Mouse (Mus musculus): ENCODE measurements at regions not wholly inside any gene's neighbourhood (a gene's known extent, or its start where the extent isn't known, plus 50 kb on each side); places are given as distances from the start of the nearest gene placed in this dataset.

- no peak for DNase-seq
These were observed 336.4 kb downstream of the Nuak1 start for GRCm38 (mm10) chr10:84103985-84104384.

GRCm38 (mm10) chr10:84104556-84104955 is 335.8 kb downstream of the Nuak1 start:
- no peak for DNase-seq

DNA sequence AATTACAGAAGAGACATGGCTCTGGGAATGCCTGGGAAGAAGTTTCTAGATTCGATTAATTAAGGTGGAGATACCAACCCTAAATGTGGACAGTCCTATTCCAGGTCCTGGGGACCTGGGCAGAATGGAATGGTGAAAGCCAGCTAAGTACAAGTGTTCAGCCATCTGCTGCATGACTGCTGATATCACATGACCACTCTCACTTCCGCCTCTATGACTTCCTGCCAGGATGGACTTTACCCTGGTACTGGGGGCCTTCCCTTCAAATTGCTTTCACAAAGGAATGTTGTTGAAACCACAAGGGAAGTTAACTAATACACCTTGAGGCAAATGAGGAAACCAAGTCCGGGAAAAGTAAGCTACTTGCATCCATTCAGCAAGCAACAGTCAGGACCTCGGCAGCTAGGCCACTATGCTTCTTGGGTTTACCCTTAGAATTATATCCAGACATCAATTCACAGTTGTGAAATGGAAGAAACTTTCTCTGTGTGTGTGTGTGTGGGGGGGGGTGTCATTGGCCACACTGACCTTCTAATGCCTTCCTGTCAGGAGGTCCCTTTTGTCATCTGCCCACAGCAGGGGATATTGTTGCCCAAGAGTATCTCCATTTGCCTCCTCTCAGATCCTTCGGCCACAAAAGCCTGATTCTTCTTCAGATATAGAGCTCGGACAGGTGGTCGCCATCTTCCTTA is 330.6 kb downstream of the Nuak1 start:
- no peak for DNase-seq

GRCm38 (mm10) chr10:84110372-84110985 is 329.9 kb downstream of the Nuak1 start:
- no peak for DNase-seq

- no peak for DNase-seq
These were observed 328.9 kb downstream of the Nuak1 start for GRCm38 (mm10) chr10:84111502-84111901.

DNA sequence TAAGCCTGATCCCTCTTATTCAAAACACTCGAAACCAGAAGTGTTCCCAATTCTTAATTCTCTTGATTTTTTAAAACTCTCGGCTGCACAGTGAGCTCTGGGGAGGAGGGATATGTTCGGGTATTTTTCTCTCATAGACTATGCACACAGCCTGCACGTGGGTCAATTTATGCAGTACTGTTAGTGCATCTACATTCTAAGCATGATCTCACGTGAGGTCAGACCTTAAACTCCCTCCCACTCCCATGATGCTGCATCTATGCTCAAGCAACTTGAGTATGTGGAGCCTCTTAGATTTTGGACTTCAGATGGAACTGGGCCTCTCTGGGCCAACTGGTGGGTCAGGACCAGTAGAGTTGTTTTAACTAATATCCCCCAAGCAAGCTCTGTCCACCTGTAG is 328.5 kb downstream of the Nuak1 start:
- no peak for DNase-seq

DNA sequence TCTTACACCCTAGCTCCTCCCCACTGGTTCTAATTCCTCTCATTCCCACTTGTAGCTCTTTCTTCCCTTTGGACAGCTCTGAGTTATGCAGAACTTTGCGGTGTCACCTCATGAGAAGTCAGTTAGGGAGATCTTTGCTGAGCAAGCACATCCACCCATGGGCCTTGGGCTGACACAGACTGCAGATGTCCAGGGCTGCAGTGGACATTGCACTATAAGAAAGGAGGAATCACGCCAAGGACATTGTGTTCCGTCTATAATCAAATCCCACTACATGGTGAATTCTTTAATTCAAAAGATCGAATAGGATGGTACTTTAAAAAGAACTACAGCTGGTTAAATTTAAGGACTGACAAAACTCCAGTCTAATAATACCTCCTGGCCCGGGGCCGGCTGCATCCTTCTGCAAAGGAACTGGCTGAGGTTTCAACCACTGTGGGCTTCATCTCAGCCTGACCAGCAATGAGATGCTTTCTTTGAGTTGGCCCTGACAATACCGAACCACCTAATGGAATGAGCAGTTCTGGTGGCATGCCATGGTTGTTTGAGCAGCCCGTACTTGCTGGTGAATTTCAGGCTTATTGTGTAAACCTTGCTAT is 320.3 kb downstream of the Nuak1 start:
- DNase-seq = no peak

- no peak for DNase-seq
These were observed 303.3 kb downstream of the Nuak1 start for GRCm38 (mm10) chr10:84137019-84137658.

- DNase-seq = no peak
These were observed 297.5 kb downstream of the Nuak1 start for GRCm38 (mm10) chr10:84142741-84143454.

GRCm38 (mm10) chr10:84143674-84144343 is 296.6 kb downstream of the Nuak1 start:
- DNase-seq = no peak

DNA sequence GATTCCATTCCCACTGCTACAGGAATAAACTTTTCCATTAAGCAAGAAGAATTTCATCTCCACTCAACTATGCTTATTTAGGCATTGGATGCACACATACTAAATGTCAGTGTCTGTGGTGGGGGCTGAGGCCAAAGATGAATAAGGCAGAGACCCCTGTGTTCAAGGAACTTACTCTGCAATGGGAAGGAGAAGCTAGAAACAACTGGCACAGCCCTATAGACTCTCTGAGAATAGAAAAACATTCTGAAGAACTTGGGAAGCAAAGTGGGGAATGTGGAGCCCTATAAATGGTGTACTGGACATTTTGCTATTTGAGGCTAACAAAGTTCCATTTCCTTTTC is 296.1 kb downstream of the Nuak1 start:
- DNase-seq = no peak

- no peak for DNase-seq
These were observed 293.0 kb downstream of the Nuak1 start for GRCm38 (mm10) chr10:84147305-84147984.

DNA sequence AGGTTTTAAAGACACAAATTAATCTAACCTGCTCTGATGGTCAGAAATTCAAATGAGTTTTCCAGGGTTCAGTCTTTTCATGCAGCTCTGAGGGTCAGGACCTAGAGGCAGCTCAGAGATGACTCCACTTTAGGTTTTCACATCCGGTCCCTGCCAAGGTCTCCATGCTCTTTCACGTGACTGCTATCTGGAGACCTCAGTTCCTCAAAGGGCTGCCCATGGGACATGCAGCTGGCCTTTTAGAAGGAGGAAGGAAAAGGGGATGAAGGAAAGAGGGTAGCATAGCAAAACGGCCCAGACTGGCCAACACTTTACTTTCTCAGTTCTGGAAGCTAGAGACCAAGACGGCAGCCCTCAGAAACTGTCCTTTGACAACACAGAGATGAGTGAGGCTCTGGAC is 276.6 kb downstream of the Nuak1 start:
- DNase-seq = no peak

DNA sequence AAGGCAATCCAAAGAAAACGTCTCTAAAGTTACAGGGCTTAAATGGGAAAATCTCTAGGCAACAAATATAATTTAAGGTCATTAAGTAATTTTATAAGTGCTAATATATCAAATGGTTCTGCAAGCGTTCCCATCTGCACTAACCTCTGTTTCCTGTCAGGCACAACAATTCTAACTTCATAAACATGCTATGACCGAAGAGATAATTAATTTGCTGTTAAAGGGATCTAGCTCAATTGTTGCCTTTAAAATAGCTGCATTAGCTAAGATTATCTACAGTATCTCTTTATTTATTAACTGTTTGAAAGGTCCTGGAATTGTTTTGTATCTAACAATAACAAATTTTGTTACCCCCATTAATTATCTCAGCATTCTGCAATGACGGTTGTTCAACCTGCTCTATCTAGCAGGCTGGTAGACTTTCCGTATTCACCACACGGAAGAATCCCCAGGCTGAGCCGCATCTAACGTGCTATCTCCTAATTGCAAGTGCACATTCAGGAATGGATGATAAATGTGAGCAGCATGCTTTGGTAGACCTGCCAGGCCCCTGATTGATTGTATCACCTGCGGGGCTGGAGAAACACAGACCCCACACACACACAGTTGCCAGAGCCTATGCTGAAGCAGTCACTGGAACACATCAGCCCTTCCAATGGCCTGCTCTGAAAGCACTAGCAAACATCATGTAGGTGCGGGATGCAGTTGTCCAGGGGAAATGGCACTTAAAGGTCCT is 274.4 kb downstream of the Nuak1 start:
- no peak for DNase-seq

- peak in 1 of 2 experiments; percentile 23 for DNase-seq
These were observed 273.9 kb downstream of the Nuak1 start for GRCm38 (mm10) chr10:84166568-84166905.

DNA sequence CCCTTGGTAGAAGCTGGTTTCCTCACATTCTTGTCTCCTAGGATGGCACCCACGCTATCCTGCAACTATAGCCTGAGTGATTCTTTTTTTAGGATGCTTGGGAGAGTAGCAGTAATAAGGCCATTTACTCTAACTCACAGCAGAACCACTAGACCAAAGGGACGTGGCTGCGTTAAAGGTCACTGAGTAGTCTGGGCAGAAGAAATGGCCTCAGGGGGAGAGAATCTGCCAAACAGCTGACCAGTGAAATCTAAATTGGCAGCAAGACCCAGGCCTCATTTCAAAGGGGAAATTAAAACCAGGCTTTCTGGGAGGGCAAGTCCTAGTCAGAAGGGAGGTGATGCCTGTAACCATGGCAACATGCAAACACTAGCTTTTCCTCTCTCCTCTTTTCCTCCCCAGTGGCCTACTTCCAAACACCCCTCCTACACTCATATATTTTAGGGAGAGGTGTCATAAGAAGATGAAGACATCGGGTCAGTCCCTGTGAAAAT is 267.5 kb downstream of the Nuak1 start:
- DNase-seq = no peak

DNA sequence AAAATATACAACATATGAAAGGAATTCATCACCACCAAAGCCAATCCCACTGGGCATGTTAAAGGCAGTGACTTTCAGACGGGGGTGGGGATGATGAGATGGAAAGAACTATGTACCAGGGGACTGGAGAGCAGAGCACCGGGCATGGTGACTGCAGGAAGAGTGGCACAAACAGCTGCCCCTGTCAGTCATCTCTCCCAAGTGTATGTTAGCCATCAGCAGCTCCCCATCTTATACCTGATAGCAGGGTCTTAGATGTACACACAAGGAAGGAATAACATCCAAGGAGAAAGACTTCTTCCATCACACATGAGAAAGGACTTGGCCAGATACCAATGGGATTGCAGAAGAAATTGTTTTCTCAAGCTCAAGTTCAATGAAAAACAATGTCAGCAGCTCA is 257.2 kb downstream of the Nuak1 start:
- DNase-seq = no peak

- DNase-seq = no peak
These were observed 253.9 kb downstream of the Nuak1 start for GRCm38 (mm10) chr10:84186466-84186865.

DNA sequence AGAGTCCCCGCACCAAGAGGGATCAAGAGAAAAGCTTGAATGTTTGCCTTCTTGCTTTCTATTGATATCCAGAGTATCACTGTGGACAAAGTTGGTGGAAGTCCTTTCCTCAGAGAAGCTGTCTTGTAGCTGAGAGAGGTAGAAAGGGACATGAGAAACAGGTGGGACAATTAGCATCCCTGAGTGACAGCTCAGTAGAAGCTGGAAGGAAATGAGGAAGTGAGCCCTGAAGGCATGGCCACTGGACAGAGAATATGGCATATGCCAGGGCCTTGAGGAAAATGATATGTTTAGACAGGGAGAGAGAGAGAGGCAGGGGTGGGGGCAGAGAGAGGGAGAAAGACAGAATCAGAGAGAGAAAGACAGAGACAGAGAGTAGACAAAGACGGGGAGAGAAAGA is 241.4 kb downstream of the Nuak1 start:
- no peak for DNase-seq

DNA sequence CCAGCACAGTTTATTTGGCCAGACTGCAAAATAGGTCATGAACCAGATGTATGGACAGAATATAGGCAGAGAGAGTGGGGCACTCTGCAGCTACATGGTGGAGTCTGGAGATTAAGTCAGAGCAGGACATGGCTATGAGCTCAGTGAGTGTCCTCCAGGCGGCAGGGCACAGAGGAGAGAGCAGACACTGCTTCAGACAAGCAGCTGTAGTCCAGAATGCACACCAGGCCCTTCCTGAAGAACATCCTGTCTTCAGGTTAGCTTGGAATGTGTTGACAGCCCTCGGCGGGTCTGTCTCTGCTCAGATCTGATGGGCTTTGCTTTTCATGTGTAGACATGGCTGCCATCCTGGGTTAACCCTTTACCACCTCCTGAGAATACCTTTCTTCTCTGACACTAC is 238.6 kb downstream of the Nuak1 start:
- no peak for DNase-seq

DNA sequence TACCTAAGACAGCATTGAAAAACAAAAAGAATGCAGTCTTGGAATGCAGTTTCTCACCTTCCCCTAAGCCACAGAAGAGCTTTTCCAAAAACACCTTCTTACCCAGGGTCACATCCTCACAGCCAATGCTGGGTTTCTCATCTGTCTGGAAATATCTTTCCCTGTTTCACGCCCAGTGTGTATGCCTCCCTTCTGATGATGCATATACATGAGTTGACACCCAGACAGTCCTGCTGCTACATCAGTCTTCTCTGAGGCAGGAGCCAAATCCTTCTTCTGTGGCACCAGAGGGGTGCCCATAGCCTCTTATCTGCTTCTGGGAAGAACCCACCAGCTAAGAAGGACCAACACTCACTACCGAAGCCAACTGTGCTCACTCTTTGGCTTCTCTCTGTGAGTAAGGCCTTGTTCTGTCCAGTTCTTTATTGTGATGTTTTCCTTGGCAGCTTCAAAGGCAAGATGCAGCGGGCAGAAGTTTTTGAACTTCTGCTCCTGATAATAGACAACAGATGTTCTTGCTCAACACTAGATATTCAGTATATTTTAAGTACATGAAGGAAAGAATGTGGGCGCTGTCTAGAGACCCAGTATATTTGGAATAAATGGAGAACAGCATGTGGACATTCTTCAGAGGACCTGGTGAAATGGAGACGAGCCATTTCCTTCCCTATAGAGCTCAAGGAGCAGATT is 228.2 kb downstream of the Nuak1 start:
- no peak for DNase-seq
